Mouse (Mus musculus) intestine, embryonic 15.5 days (tissue): Measurements from ENCODE around the gene Lyrm2. TPM values are rescaled to one million over a fixed set of nuclear protein-coding genes. Genes with fewer than 3 reads are reported as not detected.

Experiments used
- ATAC-seq: fragments of 200-750 bp; cut with Nextera tagmentation; 2 replicates; pipeline ENCODE4 v1.8.0; 2017; ENCODE audit warnings: moderate TSS enrichment, moderate library complexity
- H3K27ac ChIP-seq: fragments of 300-500 bp; sonication (generic); 2 replicates; pipeline ENCODE4 v1.5.1; 2015; ENCODE audit warnings: mild to moderate bottlenecking, inconsistent platforms
- H3K27me3 ChIP-seq: fragments of 300-500 bp; sonication (generic); replicated peaks from 2 replicates; pipeline ENCODE4 v1.6.1; 2015; ENCODE audit warnings: inconsistent platforms
- H3K36me3 ChIP-seq: fragments of 300-500 bp; sonication (generic); 2 replicates; pipeline ENCODE4 v1.6.1; 2015; ENCODE audit warnings: inconsistent platforms
- H3K4me1 ChIP-seq: fragments of 300-500 bp; sonication (generic); replicated peaks from 2 replicates; pipeline ENCODE4 v1.6.1; 2015; ENCODE audit warnings: inconsistent platforms
- H3K4me2 ChIP-seq: fragments of 300-500 bp; sonication (generic); replicated peaks from 2 replicates; pipeline ENCODE4 v1.6.1; 2015; ENCODE audit warnings: mild to moderate bottlenecking, inconsistent platforms
- H3K4me3 ChIP-seq: fragments of 300-500 bp; sonication (generic); replicated peaks from 2 replicates; pipeline ENCODE4 v1.5.1; 2015; ENCODE audit warnings: inconsistent platforms
- H3K9ac ChIP-seq: fragments of 300-500 bp; sonication (generic); 2 replicates; pipeline ENCODE4 v1.6.1; 2015; ENCODE audit warnings: inconsistent platforms
- H3K9me3 ChIP-seq: fragments of 300-500 bp; sonication (generic); 2 replicates; pipeline ENCODE4 v1.6.1; 2016; ENCODE audit warnings: inconsistent platforms
- WGBS: fragments of 180-500 bp; shearing (Covaris S2); methylation state at CpG from one replicate; pipeline ENCODE4 v1.1.7; 2015; 5-methylcytosine and 5-hydroxymethylcytosine counted together
- polyA plus RNA-seq: library from polyadenylated mRNA; unstranded; fragments of >200 nt; fragmentation: Nextera tagmentation; extraction: Ambion mirVana; gene quantifications from 2 replicates; pipeline ENCODE4 v1.2.1, GENCODE M21; 2015

Gene Lyrm2
- polyA plus RNA-seq, 1 experiment from 2014 or later, result 97.3 TPM

- Histone ChIP-seq H3K4me1 (0 out of 2 replicates have a peak, but pooled peaks cover 2% of the 10 kb centered on the region), H3K27ac (no peak overlapping the region), H3K36me3 (no peaks in the 10 kb centered on the region), H3K27me3 (no peaks in the 10 kb centered on the region), H3K4me2 (no peak overlapping the region), H3K9ac (no peak overlapping the region), H3K4me3 (no peak overlapping the region), H3K9me3 (no peaks in the 10 kb centered on the region)
- no peak for ATAC-seq
- 67% methylated on average over 8 of the region's 8 CpGs for WGBS
Measured at GRCm38 (mm10) chr4:32824254-32824653, 24.2 kb downstream of the Lyrm2 start.

DNA sequence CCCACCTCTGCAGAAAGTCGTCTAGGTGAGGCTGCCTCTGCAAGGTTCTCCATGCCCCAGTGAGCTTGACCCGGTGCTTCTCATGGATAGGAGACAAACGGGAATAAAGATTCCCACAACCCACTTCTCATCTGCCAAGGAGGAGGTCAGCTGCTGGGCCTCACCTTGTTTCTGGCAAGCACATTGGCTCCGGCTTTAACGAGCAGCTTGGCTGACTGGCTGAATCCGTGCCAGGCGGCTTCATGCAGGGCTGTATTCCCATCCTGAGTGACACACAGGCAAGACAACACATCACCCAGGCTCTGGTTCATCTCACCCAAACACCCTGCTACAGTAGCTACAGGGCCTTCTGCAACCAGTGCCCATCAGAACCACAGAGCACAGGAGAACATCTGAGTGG lies 26.9 kb downstream of the Lyrm2 start:
- H3K27me3 ChIP-seq, result no peaks in the 10 kb centered on the region
- H3K9me3 ChIP-seq, result no peaks in the 10 kb centered on the region
- H3K9ac ChIP-seq, result no peak overlapping the region
- no peak overlapping the region for H3K4me2 ChIP-seq
- 0 out of 2 replicates have a peak, but pooled peaks cover 2% of the 10 kb centered on the region for H3K4me1 ChIP-seq
- H3K36me3 ChIP-seq, result no peaks in the 10 kb centered on the region
- WGBS, result 54% methylated on average over 7 of the region's 7 CpGs
- no peak for ATAC-seq
- H3K4me3 ChIP-seq, result no peak overlapping the region
- no peak overlapping the region for H3K27ac ChIP-seq

- no peak for ATAC-seq
- 84% methylated on average over 10 of the region's 10 CpGs for WGBS
- Histone ChIP-seq H3K4me3 (no peak overlapping the region), H3K9me3 (no peaks in the 10 kb centered on the region), H3K36me3 (no peaks in the 10 kb centered on the region), H3K9ac (no peak overlapping the region), H3K4me1 (0 out of 2 replicates have a peak, but pooled peaks cover 2% of the 10 kb centered on the region), H3K27me3 (no peaks in the 10 kb centered on the region), H3K4me2 (no peak overlapping the region), H3K27ac (no peak overlapping the region)
Measured at GRCm38 (mm10) chr4:32828385-32829077, 28.5 kb downstream of the Lyrm2 start.

DNA sequence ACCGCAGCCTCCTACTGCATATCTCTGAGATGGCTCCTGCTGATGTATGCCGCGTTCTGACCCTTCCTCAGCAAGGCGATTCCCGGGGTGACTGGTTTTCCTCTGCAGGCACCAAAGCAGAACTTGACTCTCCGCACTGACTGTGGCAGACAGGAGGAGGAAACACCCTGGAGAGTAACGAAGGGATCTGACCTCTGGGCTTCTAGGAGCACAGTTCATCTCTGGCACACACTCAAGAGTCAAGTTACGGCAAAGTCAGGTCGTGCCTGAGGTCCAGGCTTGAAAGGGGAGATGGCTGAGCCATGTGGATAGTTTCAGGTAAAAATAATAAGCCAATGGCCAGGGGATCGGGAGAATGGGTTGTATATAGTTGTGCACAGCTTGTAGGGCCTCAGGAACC lies 29.3 kb downstream of the Lyrm2 start:
- H3K4me2 ChIP-seq, result no peak overlapping the region
- no peak overlapping the region for H3K27ac ChIP-seq
- H3K4me1 ChIP-seq, result 0 out of 2 replicates have a peak, but pooled peaks cover 2% of the 10 kb centered on the region
- no peaks in the 10 kb centered on the region for H3K36me3 ChIP-seq
- H3K27me3 ChIP-seq, result no peaks in the 10 kb centered on the region
- H3K9ac ChIP-seq, result no peak overlapping the region
- no peaks in the 10 kb centered on the region for H3K9me3 ChIP-seq
- ATAC-seq, result no peak
- no peak overlapping the region for H3K4me3 ChIP-seq
- WGBS, result 43% methylated on average over 10 of the region's 10 CpGs

GRCm38 (mm10) chr4:32833494-32834282 lies 33.6 kb downstream of the Lyrm2 start:
- 0 out of 2 replicates have a peak overlapping the region, but pooled peaks have one; percentile 1 for H3K9ac ChIP-seq
- no peaks in the 10 kb centered on the region for H3K4me1 ChIP-seq
- 49% methylated on average over 17 of the region's 17 CpGs for WGBS
- H3K36me3 ChIP-seq, result no peaks in the 10 kb centered on the region
- peak; percentile 55; the same call in 1 of the 2 replicates for ATAC-seq
- peak overlapping the region; percentile 44 for H3K4me2 ChIP-seq
- no peak overlapping the region for H3K27ac ChIP-seq
- 0 out of 2 replicates have a peak overlapping the region, but pooled peaks have one; percentile 10 for H3K4me3 ChIP-seq
- no peaks in the 10 kb centered on the region for H3K27me3 ChIP-seq
- H3K9me3 ChIP-seq, result no peaks in the 10 kb centered on the region

DNA sequence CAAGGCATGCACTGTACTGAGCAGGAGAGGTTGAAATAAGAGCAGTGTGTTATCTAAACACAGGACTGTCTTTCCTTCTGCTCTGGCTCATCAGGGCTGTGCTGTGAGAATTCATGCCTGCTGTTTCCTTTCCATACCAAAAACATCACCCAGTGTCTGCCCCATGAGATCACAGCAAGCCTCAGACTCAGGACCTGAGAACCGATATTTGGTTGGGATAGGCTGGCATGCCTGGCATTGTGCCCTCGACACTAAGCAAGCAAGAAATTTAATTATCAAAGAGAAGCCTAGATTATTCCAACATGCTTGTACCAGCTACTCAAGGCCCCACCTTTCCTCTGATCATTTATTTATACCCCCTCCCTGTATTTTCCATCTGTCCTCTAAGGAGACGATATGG lies 34.5 kb downstream of the Lyrm2 start:
- no peak for ATAC-seq
- 0 out of 2 replicates have a peak overlapping the region, but pooled peaks have one; percentile 44 for H3K4me2 ChIP-seq
- 75% methylated on average over 3 of the region's 3 CpGs for WGBS
- H3K27me3 ChIP-seq, result no peaks in the 10 kb centered on the region
- no peaks in the 10 kb centered on the region for H3K4me1 ChIP-seq
- H3K4me3 ChIP-seq, result no peak overlapping the region
- H3K9me3 ChIP-seq, result no peaks in the 10 kb centered on the region
- H3K27ac ChIP-seq, result no peak overlapping the region
- no peak overlapping the region for H3K9ac ChIP-seq
- H3K36me3 ChIP-seq, result no peaks in the 10 kb centered on the region

GRCm38 (mm10) chr4:32836071-32836470 lies 36.0 kb downstream of the Lyrm2 start:
- no peaks in the 10 kb centered on the region for H3K9me3 ChIP-seq
- H3K36me3 ChIP-seq, result no peaks in the 10 kb centered on the region
- H3K9ac ChIP-seq, result no peak overlapping the region
- WGBS, result 91% methylated on average over 9 of the region's 9 CpGs
- no peaks in the 10 kb centered on the region for H3K4me1 ChIP-seq
- no peak overlapping the region for H3K4me2 ChIP-seq
- ATAC-seq, result no peak
- no peak overlapping the region for H3K4me3 ChIP-seq
- H3K27ac ChIP-seq, result no peak overlapping the region
- no peaks in the 10 kb centered on the region for H3K27me3 ChIP-seq

DNA sequence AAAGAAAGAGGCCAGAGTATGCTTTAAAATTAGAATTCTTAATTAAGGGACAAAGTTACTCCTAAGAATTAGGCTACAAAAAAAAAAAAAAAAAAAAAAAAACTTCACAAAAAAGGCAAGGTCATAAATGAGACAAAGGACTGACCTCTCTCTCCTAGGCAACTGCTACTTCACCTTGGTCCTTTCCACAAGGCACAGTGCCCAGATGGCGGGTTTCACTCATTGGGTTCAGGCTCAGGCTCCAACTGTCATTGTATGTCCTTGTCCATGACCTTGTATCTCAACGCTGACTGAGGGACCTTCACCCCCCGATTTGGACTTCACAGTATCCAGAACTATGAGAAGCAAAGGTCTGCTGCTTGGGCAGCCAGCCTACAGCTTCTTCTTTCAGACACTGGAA lies 38.3 kb downstream of the Lyrm2 start:
- Histone ChIP-seq H3K4me3 (no peak overlapping the region), H3K9me3 (no peaks in the 10 kb centered on the region), H3K27ac (no peak overlapping the region), H3K36me3 (no peaks in the 10 kb centered on the region), H3K9ac (no peak overlapping the region), H3K4me1 (no peaks in the 10 kb centered on the region), H3K27me3 (no peaks in the 10 kb centered on the region), H3K4me2 (no peak overlapping the region)
- no peak for ATAC-seq
- WGBS, result 89% methylated on average over 3 of the region's 3 CpGs

Other genes with a start within 250 kb of the Lyrm2 start
- gene Gja10, start 197.5 kb upstream of the Lyrm2 start, polyA plus RNA-seq, result not detected in 2 replicates
- 45.9 and 47.8 TPM in 2 replicates for gene Casp8ap2, start 184.8 kb upstream of the Lyrm2 start, polyA plus RNA-seq
- 10.8 and 13.8 TPM in 2 replicates for gene Mdn1, start 143.1 kb upstream of the Lyrm2 start, polyA plus RNA-seq
- 4.0 and 4.1 TPM in 2 replicates for gene Ankrd6, start 150.6 kb downstream of the Lyrm2 start, polyA plus RNA-seq
- gene Rragd, start 182.8 kb downstream of the Lyrm2 start, polyA plus RNA-seq, result 23.4 and 24.3 TPM in 2 replicates
- 41.9 and 46.4 TPM in 2 replicates for gene Ube2j1, start 231.2 kb downstream of the Lyrm2 start, polyA plus RNA-seq